Mouse (Mus musculus) 3T3-L1 (cell line): ENCODE data around the gene Fabp2.

Experiments
- DNase-seq: peaks from one replicate; pipeline ENCODE4 v3.0.0-alpha.2; 2015; ENCODE audit warnings: low read depth, low spot score

Gene Fabp2

GRCm38 (mm10) chr3:122894772-122895171 is at the start of gene Fabp2:
TSS of gene Fabp2 (plus strand) at chr3:122895072.
- no peak for DNase-seq

GRCm38 (mm10) chr3:122848410-122849034 is 46.4 kb upstream of the Fabp2 start:
- peak; percentile 30 for DNase-seq

GRCm38 (mm10) chr3:122855149-122855548 is 39.7 kb upstream of the Fabp2 start:
- DNase-seq: no peak

GRCm38 (mm10) chr3:122859829-122860228 is 35.0 kb upstream of the Fabp2 start:
- DNase-seq: peak; percentile 39

GRCm38 (mm10) chr3:122860573-122861498 is 34.0 kb upstream of the Fabp2 start:
- DNase-seq: no peak

- DNase-seq: no peak
Measured at GRCm38 (mm10) chr3:122865092-122865491, 29.8 kb upstream of the Fabp2 start.

GRCm38 (mm10) chr3:122868270-122868669 is 26.6 kb upstream of the Fabp2 start:
- no peak for DNase-seq

GRCm38 (mm10) chr3:122871596-122871995 is 23.3 kb upstream of the Fabp2 start:
- no peak for DNase-seq

- no peak for DNase-seq
Measured at GRCm38 (mm10) chr3:122876870-122877269, 18.0 kb upstream of the Fabp2 start.

GRCm38 (mm10) chr3:122877543-122877942 is 17.3 kb upstream of the Fabp2 start:
- DNase-seq: no peak

GRCm38 (mm10) chr3:122878705-122879315 is 16.1 kb upstream of the Fabp2 start:
- DNase-seq: no peak

- peak; percentile 35 for DNase-seq
Measured at GRCm38 (mm10) chr3:122887505-122888301, 7.2 kb upstream of the Fabp2 start.

GRCm38 (mm10) chr3:122888371-122888819 is 6.5 kb upstream of the Fabp2 start:
- peak; percentile 90 for DNase-seq

- no peak for DNase-seq
Measured at GRCm38 (mm10) chr3:122895189-122895731, 388 bp downstream of the Fabp2 start.

GRCm38 (mm10) chr3:122898254-122898653 is 3.4 kb downstream of the Fabp2 start:
- DNase-seq: peak; percentile 27

GRCm38 (mm10) chr3:122903746-122904433 is 9.0 kb downstream of the Fabp2 start:
- DNase-seq: peak; percentile 82

GRCm38 (mm10) chr3:122907841-122908240 is 13.0 kb downstream of the Fabp2 start:
- DNase-seq: no peak

- no peak for DNase-seq
Measured at GRCm38 (mm10) chr3:122915493-122915892, 20.6 kb downstream of the Fabp2 start.

- no peak for DNase-seq
Measured at GRCm38 (mm10) chr3:122916191-122916680, 21.4 kb downstream of the Fabp2 start.

GRCm38 (mm10) chr3:122918672-122919071 is 23.8 kb downstream of the Fabp2 start:
- no peak for DNase-seq
